Mouse (Mus musculus): Measurements from ENCODE around the gene Tectb.

Gene Tectb

DNA sequence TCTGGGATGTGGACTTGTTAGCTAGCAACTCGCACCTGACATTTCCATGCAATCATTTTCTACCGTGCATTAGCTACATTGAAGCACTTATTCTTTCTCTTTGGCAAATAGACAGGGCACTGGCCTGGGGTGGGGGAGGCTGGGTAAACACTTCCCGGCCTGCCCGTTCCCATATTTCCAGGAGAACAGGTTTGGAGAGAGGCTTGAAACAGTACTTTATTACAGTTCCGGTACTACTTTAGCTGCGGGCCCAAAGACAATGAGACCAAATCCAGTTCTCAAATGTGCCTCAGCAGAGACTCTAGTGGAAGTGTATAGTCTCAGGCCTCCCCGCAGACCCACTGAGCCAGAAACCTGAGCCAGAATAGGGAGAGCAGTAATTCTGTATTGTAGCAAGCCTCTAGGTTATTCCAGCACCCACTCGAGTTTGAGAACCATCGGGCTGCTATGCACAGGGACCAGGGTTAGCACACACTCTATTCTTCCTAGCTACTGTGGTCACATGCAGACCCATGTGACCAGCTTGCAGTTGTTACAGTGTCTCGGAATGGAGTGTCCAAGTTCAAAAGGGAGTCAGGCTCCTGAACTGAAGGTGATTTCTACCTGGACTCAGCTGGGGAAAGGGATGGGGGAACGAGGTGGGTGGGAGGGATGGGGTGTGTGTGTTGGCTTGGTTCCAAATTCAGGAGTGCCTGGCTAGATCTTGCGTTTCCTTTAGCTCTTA lies 33.2 kb downstream of the Tectb start:
- no peak for DNase-seq

DNA sequence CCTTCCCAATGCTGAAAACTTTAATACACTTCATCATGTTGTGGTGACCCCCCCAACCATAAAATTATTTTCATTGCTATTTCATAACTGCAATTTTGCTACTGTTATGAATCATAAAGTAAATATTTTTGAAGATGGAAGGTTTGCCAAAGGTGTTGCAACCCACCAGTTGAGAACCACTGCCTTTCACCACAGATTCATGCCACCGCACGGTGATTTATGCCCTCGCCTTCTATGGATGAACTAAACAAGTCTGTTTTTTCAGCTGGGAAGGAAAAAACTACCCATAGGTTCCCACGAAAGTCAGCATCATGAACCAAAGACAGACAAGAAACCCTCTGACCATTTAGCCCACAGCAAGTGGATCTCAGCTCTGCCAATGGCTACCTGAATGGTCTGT lies 36.3 kb downstream of the Tectb start:
- no peak for DNase-seq

DNA sequence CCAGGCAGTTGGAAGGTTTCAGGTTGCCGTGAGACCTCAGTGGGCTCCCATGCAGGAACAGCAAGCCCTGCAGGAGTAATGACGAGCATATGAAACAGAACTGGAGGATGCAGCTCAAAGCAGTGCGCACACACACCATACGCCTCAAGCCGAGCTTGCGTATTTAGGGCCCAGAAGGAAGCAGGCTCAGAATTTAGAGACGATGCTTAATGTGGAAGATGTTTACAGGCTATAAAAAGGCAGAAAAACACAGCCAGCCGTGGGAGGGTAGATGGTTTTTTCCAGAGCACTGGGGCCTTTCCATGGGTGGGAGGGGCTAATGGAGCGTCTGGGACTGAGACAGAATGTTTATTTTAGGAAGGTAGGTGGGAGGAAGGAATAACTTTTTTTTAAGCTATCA lies 36.8 kb downstream of the Tectb start:
- DNase-seq = no peak

DNA sequence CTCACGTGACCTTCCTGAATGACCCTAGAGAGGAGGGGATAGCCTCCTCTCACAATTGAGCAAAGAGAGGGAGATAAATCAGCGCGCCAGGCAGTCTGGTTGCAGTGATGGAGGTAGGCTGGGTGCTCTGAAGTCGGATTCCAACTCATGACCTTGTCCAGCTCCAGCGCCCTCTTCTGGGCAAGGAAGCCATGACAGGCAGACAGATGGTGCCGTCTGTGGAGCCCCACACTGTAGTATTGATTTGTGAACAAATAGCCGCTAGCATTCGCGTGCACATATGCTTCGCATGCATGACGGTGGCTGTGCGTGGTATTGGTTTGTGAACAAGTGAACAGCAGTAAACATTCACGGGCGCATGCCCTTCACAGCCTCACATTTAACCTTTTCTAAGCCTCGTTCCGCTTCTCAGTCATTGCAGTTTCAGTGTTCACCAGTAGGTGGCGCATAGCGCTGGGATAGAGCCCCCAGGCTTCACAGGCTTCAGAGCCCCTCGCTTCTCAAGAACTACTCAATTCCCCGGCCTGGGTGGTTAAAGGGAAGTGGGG lies 37.7 kb downstream of the Tectb start:
- peak; percentile 97 for DNase-seq

DNA sequence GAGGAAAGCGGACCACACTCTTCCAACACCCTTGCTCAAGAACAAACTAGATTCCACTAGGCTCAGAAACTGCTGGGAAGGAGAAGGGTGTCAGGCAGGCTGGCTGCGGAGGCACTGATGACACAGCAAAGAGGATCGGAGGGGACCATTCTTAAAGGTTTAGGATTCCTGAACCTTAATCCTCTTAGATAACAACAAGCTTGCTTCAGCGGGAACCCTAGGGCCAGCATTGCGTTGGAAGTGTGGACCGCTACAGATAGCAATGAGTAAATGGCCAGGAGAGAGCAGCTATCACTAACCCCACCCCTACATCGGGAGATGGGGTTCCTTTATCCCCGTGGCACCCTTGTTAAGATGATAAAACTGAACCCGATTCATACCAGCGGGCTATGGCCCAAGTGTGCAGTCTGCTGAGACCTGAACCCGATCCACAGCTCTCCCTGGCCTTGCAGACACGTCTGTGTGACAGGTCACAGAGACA lies 38.2 kb downstream of the Tectb start:
- DNase-seq = no peak

DNA sequence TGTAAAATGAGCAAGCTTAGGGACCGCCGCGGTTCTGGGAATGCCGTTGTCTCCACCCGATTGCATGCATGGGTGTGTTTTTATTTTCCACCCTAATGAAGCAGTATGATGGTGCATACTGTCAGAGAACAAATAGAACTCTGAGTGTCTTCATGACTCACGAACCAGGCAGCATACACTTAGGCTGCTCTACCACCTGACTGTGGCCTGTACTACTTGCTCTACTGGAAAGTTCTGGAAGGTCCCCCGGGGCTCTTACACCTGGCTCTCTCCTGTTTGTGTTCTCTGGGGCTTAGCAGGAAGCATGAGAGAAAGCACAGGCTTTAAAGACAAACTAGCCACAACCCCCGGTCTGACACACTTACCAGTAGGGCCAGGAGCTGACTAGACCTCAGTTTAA lies 38.8 kb downstream of the Tectb start:
- DNase-seq = no peak

DNA sequence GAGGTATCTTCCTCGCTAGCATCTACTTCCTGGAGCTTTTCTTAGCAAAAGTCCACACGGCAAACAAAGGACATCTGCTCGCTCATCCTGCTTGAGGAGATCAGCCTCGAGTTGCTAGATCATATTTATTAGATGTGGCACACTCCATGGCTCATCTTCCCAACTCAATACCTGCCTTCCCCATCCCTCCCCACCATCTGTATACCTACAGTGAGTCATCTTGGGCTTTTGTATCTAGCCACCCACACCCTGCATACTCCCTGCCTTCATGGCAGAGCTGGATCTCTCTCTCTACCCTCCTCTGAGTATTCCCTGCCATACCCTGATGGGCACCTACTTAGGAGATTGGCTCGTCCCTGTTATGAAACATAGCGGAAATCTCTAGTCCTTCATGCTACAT lies 40.7 kb downstream of the Tectb start:
- DNase-seq = no peak

DNA sequence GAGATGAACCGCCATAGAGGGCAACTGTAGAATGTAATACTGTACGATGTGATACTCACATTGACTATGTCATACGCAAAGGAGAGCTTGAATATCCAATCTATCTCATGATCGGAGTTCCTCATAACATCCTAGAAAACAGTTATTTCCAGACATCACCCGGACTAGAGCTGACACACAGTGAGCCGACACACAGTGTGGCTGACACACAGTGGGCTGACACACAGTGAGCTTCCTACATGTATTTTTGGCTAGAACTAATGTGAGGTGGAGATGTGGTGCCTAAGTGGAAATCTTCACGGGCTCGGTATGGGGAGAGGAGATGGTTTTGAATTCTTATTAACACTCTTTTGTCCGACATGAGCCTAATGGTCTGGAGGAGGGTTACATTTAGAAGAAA lies 41.7 kb downstream of the Tectb start:
- DNase-seq = no peak

DNA sequence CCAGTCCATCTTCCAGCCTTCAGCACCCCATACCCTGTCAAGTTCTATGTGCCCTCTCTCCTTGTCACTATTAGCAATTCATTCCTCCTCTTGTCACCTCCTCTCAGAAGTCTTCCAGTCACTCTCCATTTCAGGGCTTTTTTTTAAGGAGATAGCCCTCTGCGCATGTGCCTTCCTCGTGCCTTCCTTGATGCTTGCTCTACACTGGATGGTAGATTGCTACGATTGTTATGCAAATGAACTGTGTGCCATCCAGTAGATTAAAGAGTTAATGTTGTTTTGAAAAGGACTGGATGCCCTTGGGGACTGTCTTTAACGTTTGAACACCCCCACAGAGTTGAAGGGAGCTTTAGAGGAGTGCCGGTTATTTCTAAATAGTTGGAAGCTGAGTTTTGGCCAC lies 46.1 kb downstream of the Tectb start:
- no peak for DNase-seq

DNA sequence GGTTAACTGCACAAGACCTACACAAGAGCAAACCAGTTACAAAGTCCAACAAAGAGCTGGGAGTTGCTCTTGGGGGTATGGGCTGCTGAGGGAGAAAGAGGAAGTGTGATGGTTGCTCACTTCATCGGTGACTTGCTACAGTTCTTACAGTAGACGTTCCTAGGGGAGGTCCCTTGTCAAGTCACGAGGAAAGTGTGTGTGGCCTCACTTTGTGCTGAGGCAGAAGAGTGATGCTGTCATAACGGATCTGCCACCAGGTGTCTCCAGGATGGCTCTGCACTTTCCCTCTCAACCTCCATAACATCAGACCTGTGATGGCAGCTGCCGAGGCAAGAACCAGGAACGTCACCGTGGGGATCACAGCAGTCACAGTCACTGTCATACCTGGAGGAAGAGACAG lies 46.6 kb downstream of the Tectb start:
- DNase-seq = no peak

DNA sequence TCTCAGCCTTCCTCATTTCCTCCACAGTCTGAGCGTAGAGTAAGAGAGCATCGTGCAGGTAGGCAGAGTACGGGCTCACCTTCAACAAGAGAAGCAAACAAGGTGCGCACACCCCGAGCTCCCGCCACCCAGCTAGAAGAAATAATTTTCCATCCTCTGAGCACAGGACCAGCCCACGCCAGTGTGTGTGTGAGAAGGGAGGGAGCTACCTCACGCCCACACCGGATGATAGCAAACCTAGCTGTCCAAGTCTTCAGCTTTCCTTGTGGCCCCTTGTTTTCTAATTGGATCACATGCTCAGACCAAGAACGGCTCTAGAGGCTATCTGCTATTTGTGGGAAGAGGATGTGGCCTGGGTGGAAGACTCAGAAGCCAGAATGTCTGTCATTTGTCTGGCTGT lies 50.5 kb downstream of the Tectb start:
- peak; percentile 84 for DNase-seq

DNA sequence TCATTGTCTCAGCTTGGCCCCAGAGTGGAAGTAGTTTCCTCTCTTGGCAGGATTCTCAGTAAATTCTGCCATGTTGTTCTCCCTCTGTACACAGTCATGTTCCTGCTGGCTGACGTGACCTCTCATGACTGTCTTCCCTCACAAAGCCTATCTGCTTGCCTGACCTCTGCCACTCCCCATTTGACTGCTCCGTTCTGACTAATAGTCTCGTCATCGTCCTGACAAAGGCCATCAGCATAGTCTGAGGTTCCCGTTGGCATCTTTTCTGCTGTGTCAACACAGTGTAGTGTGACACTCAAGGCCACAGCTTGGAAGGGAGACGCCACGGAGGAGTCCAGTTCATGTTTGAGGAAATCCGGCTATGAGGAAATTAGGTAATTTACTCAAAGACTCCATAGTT lies 51.6 kb downstream of the Tectb start:
- peak; percentile 95 for DNase-seq

DNA sequence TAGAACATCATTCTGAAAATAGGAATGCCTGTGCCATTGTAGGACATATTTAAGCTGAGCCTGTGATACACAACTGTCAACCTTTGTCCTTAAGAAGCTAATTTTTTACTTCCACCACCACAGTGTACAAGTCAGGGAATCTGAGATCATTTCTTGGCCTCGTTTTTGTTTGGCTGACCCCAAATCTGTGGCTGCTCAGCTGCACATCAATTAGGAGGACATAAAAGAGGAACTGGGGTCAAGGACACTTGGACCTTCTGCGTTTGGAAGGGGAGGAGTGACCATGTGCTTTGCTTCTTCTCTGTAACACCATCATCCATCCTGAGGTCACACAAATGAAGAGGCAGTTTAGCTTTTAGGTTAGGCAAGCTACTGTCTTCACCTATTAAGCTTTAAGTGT lies 55.5 kb downstream of the Tectb start:
- DNase-seq = no peak

DNA sequence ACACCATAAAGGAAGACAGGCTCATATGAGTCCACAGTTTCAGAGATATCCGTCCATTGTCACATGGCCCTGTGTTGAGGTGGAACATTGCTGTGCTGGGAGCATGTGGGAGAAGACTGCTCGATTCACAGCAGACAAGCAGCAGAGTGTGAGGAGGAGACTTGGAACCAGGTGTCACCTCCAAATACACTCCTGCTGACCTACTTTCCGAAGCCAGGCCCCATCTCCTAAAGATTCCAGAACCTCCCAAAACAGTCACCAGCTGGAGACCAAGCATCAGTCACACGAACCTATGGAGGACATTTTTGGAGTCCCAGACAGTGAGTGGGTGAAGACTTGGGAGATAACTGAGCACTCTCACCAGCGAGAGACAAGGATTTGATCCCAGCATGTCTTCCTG lies 56.0 kb downstream of the Tectb start:
- no peak for DNase-seq

DNA sequence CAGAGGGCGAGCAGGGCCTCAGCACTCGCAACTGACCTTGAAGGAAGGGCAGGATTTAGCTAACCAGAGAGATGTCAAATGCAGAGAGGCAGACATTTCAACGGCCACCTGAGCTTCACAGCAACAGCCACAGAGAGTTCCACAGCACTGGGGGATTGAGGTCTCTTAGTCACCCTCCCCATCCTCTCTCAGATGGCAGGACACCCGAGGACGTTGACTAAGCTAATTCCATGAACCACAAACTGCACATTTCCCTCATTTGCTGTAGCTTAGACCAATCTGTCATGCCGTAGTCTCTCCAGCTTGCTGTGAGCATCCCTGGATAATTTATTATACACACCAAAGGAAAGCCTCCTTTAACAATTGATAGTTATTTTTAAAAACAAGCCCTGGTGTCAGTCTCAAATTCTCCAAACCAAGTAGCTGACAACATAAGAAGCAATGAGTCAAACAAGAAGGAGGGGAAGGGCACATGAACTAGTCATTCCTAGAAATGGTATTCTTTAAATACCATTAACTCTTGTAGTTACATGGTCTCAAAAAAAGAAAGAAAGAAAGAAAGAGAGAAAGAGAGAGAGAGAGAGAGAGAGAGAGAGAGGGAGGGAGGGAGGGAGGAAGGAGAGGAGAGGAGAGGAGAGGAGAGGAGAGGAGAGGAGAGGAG lies 59.4 kb downstream of the Tectb start:
- no peak for DNase-seq

DNA sequence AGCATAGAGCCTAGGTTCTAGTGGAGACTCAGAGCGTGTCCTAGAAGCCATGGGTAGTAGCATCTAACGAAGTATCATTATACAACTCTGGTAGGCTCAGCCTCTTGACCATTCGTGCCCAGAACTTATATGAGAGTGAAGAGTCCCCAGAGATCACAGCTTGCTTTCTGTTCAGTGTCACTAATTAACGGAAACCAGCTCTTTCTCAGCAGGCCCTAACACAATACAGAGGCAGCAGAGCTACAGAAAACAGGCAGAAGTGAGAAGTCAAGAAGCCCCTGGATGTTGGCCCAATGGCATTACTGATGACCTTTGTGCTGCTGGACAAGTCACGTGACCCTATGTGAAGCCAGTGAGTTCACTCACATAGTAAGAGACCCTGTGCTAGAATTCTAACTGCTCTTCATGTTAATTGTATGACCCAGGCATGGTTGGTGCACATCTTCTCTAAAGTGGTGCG lies 60.7 kb downstream of the Tectb start, which contains the start of gene Gucy2g:
Gene Gucy2g (minus strand): TSS at position 51 of the 460 bp plus-strand sequence.
- peak; percentile 89 for DNase-seq

DNA sequence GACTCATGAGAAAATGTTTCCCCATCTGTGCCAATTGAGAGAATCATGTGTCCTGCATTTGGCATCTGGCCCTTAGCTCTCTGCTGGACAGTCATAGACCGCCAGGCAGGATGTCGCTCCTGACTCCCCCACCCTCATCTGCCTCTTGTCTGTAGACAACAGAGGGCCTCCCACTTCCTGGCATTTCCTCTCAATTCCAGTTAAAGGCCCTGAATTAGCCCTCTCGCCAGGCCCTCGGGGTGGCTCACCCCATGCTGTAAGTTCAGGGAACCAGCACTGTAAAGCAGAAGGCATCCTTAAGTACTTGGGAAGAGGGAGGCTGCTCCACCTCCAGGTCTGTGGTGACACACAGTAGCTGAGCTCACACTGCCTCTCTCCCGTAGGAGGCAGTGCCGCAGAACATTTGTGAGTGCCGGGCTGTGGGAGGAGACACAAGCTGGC lies 64.3 kb downstream of the Tectb start:
- DNase-seq = peak; percentile 99
